Mouse (Mus musculus) E14TG2a.4 (cell line): Measurements from ENCODE around the gene Polr3h.

Experiments
- CTCF ChIP-seq: conservative IDR thresholded peaks from 2 replicates; pipeline ENCODE4 v1.5.1; 2014; ENCODE audit warnings: low read length
- NANOG ChIP-seq: IDR thresholded peaks from 2 replicates; pipeline ENCODE4 v1.6.1; 2014; ENCODE audit warnings: borderline replicate concordance, low read length, mixed read lengths
- POU5F1 ChIP-seq: IDR thresholded peaks from 2 replicates; pipeline ENCODE4 v1.6.1; 2014; ENCODE audit warnings: low read length, borderline replicate concordance

DNA sequence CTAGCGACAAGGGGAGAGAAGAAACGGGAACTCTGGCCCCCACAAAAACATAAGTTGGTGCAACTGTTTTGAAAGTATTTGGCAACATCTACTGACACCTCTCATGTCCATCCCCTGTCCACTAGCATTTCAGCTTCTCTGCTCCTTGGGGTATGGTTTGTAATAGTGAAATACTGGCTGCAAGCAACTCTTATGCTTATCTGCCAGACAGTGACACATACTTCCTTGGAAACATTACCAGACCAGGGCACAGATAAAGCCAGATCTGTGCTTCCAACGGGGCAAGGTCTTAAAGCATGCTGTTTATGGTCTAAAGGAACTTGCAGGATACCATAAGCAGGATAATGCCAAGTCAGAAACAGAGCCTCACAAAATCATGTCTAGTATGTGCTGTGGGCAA is 32.9 kb upstream of the Polr3h start:
- TF ChIP-seq CTCF (no peak), POU5F1 (no peak), NANOG (no peak)
